Mouse (Mus musculus): ENCODE results near the gene Dgkz.

GRCm38 (mm10) chr2:92012768-92013445 lies 37.2 kb upstream of the Dgkz start:
- TF ChIP-seq CTCF (IDR thresholded peaks at IDR 0.05; ENCODE audit: borderline replicate concordance, control insufficient read depth, extremely low read depth, insufficient read depth, low read length, poor library complexity) (no peak), POLR2A (IDR thresholded peaks at IDR 0.05; ENCODE audit: control insufficient read depth, extremely low read depth, insufficient read depth, low read length, poor library complexity) (no peak)
